Mouse (Mus musculus): ENCODE measurements around the gene Adcy6. TPM values are rescaled to one million over a fixed set of nuclear protein-coding genes. Genes with fewer than 3 reads are reported as not detected.

The Adcy6 gene
- polyA plus RNA-seq, 1 experiment from 2014 or later = 6.4 TPM

DNA sequence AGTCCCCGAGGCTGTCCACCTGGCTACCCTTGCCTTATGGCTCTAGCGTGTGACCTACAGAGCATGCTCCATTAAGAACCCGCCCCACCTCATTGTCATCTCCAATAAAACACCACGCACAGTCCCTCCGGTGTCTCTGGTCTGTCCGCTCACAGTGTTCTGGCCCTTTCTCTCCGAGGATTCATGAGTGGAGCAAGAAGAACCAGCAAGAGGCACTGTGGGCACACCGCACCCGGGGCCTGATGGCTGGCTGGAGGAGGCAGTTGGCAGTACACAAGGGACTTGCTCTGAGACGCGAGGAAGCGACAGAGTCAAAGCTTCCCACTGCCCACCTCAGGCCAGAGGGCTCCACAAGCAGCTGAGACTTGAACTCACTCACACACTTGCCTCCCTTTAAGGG, 34.5 kb upstream of the Adcy6 start:
- DNase-seq (ENCODE audit: low spot score) (no peak), ATAC-seq (0 out of 2 replicates have a peak, but pooled peaks have one; percentile 3)
- Histone ChIP-seq H3K27ac (ENCODE audit: low read depth, low read length) (no peak overlapping the region), H3K9ac (ENCODE audit: low read length) (no peak overlapping the region), H3K4me2 (ENCODE audit: low read length) (no peak overlapping the region), H3K27me3 (replicated peaks; ENCODE audit: control insufficient read depth, insufficient read depth, low read length) (no peaks in the 10 kb centered on the region), H3K4me1 (ENCODE audit: control insufficient read depth, insufficient read depth, low read length) (no peaks in the 10 kb centered on the region), H3K9me3 (replicated peaks; ENCODE audit: control insufficient read depth, low read length) (no peaks in the 10 kb centered on the region), H3K36me3 (ENCODE audit: control insufficient read depth, insufficient read depth, low read length) (peaks cover 100% of the 10 kb centered on the region), H3K4me3 (ENCODE audit: low read depth, low read length) (no peak overlapping the region)
- 90% methylated on average over 12 of the region's 12 CpGs for WGBS

DNA sequence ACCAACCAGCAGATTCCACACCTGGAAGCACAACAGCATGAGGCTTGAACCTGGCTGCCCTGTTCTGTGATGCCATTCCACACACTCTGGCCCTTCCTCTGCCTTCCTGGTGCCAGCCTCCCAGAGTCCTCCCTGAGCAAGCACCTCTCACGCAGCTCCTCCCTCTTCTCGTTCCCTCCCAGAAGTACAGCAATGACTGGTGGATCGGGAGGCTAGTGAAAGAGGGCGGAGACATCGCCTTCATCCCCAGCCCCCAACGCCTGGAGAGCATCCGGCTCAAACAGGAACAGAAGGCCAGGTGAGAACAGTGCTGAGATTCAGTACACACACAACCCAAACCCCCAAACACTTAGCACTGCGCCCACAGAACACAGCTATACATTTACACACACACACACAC, 30.3 kb upstream of the Adcy6 start:
- H3K27ac ChIP-seq (ENCODE audit: low read depth, low read length) = no peak overlapping the region
- H3K4me2 ChIP-seq (ENCODE audit: low read length) = no peak overlapping the region
- no peaks in the 10 kb centered on the region for H3K27me3 ChIP-seq (replicated peaks; ENCODE audit: control insufficient read depth, insufficient read depth, low read length)
- no peaks in the 10 kb centered on the region for H3K9me3 ChIP-seq (replicated peaks; ENCODE audit: control insufficient read depth, low read length)
- H3K36me3 ChIP-seq (ENCODE audit: control insufficient read depth, insufficient read depth, low read length) = peaks cover 65% of the 10 kb centered on the region
- H3K9ac ChIP-seq (ENCODE audit: low read length) = no peak overlapping the region
- WGBS = 25% methylated on average over 8 of the region's 8 CpGs
- DNase-seq (ENCODE audit: low spot score) (no peak), ATAC-seq (no peak)
- no peak overlapping the region for H3K4me3 ChIP-seq (ENCODE audit: low read depth, low read length)
- peaks cover 19% of the 10 kb centered on the region for H3K4me1 ChIP-seq (ENCODE audit: control insufficient read depth, insufficient read depth, low read length)

DNA sequence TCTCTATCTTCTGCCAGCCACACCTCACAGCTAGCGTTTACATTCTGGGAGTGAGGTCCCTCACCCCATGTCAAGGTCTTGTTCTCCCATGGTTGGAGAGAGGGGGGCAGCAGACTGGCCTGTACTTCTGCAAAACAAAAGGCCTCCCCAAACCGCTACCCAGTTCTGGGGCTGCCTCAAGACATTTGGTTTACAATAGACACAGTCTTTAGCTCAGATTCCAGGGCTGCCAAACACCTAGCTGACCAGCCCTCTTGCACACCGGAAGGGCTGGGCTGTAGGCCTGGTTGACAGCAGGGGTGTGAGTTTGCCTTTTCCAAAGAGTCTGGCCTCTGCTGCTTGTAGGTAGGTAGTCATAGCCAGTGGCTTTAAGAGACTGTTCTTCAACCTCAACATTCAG, 27.3 kb upstream of the Adcy6 start:
- Histone ChIP-seq H3K27me3 (replicated peaks; ENCODE audit: control insufficient read depth, insufficient read depth, low read length) (no peaks in the 10 kb centered on the region), H3K9me3 (replicated peaks; ENCODE audit: control insufficient read depth, low read length) (no peaks in the 10 kb centered on the region), H3K4me2 (ENCODE audit: low read length) (peak overlapping the region; percentile 87), H3K4me3 (ENCODE audit: low read depth, low read length) (0 out of 2 replicates have a peak overlapping the region, but pooled peaks have one; percentile 81), H3K9ac (ENCODE audit: low read length) (peak overlapping the region; percentile 40; the same call in 1 of the 2 replicates), H3K27ac (ENCODE audit: low read depth, low read length) (no peak overlapping the region), H3K4me1 (ENCODE audit: control insufficient read depth, insufficient read depth, low read length) (peaks cover 31% of the 10 kb centered on the region), H3K36me3 (ENCODE audit: control insufficient read depth, insufficient read depth, low read length) (peaks cover 35% of the 10 kb centered on the region)
- DNase-seq (ENCODE audit: low spot score) (no peak), ATAC-seq (no peak)
- 23% methylated on average over 3 of the region's 3 CpGs for WGBS

DNA sequence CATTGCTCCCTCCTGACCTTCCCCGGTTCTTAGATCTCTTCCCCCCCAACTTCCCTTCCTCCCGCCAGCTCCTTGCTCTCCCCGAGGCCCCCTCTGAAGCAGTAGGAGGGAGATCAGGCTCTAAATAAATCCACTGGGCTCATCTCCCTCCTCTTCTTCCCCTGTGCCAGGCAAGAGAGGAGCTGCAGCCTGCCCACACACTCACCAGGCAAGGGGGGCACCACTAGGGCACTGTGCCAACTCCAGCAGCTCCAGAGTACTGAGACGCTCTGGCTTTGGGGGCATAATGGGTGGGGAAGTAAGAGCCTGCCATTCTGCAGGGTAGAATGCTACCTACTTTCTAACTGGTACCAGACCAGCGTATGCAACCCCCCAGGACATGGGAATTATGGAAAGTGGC, 26.6 kb upstream of the Adcy6 start:
- Histone ChIP-seq H3K27ac (ENCODE audit: low read depth, low read length) (0 out of 2 replicates have a peak overlapping the region, but pooled peaks have one; percentile 21), H3K9ac (ENCODE audit: low read length) (peak overlapping the region; percentile 95), H3K36me3 (ENCODE audit: control insufficient read depth, insufficient read depth, low read length) (peaks cover 29% of the 10 kb centered on the region), H3K27me3 (replicated peaks; ENCODE audit: control insufficient read depth, insufficient read depth, low read length) (no peaks in the 10 kb centered on the region), H3K4me2 (ENCODE audit: low read length) (peak overlapping the region; percentile 87), H3K4me3 (ENCODE audit: low read depth, low read length) (peak overlapping the region; percentile 81), H3K9me3 (replicated peaks; ENCODE audit: control insufficient read depth, low read length) (no peaks in the 10 kb centered on the region), H3K4me1 (ENCODE audit: control insufficient read depth, insufficient read depth, low read length) (peaks cover 31% of the 10 kb centered on the region)
- DNase-seq (ENCODE audit: low spot score) (peak; percentile 80), ATAC-seq (no peak; the same call in 1 of the 2 replicates)
- 26% methylated on average over 5 of the region's 5 CpGs for WGBS

DNA sequence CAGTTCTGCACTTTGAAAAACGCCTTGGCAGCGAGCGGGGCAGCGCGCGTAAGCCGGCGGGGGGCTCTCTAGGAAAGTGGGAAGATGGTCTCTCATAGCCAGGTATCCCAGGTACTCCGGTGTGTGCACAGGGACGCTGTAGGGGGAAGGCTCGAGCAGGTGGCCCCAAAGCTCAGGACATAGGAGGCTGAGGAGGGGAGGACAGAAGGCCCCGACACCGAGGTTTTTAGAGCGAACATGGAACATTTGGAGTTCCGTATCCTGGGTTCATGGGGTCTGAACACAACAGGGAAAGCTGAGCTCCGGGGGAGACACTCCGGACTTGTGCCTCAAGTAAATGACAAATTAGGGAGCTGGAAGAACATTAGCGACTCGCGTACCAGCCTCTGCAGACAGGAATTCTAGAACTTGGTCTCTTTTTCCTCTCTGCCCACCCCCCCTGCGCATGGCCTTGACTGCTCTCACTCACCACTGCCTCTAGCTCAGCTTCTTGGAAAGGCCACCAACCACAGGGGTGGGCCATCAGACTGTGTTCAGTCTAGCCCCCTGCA, 25.5 kb upstream of the Adcy6 start:
- ATAC-seq = no peak; the same call in 1 of the 2 replicates

DNA sequence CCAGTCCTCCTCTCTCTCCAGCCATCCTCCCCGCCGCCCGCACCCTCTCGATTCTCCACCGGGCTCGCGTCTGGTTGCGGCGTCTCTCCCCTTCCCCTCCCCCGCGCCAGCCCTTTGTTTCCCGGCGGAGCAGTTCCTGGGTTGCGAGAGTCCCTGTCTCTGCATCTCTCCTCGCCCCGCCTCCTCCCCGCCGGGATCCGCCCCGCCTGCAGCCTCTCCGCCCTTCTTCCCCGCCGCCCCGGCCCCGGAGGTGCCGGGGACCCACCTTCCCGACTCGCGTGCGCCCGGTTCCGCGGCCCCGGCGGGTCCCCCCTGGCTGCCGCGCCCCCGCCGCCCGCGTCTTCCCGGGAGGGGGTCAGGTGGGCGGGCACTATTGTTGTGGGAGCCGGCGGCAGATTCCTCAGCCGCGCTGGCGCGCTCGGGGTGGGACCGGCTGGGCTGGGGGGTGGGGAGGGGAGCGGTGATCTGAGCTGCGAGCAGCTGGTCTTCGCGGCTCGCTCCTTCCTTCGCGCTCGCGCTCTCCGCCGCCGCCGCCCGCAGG, 24.7 kb upstream of the Adcy6 start:
- Histone ChIP-seq H3K4me1 (ENCODE audit: control insufficient read depth, insufficient read depth, low read length) (peaks cover 31% of the 10 kb centered on the region), H3K4me3 (ENCODE audit: low read depth, low read length) (peak overlapping the region; percentile 81), H3K27ac (ENCODE audit: low read depth, low read length) (peak overlapping the region; percentile 98), H3K9ac (ENCODE audit: low read length) (peak overlapping the region; percentile 95), H3K4me2 (ENCODE audit: low read length) (peak overlapping the region; percentile 87), H3K36me3 (ENCODE audit: control insufficient read depth, insufficient read depth, low read length) (peaks cover 10% of the 10 kb centered on the region), H3K27me3 (replicated peaks; ENCODE audit: control insufficient read depth, insufficient read depth, low read length) (peaks cover 12% of the 10 kb centered on the region; the same call in 1 of the 2 replicates), H3K9me3 (replicated peaks; ENCODE audit: control insufficient read depth, low read length) (no peaks in the 10 kb centered on the region)
- ATAC-seq (peak; percentile 81), DNase-seq (ENCODE audit: low spot score) (peak; percentile 94)
- under 1% methylated on average over 62 of the region's 65 CpGs for WGBS

More for the DNA sequence above, 25.5 kb upstream of the Adcy6 start:
- H3K4me1 ChIP-seq (ENCODE audit: control insufficient read depth, insufficient read depth, low read length) = peaks cover 31% of the 10 kb centered on the region
- WGBS = 1% methylated on average over 21 of the region's 21 CpGs
- peaks cover 17% of the 10 kb centered on the region for H3K36me3 ChIP-seq (ENCODE audit: control insufficient read depth, insufficient read depth, low read length)
- peak overlapping the region; percentile 87 for H3K4me2 ChIP-seq (ENCODE audit: low read length)
- peak overlapping the region; percentile 98 for H3K27ac ChIP-seq (ENCODE audit: low read depth, low read length)
- peak overlapping the region; percentile 81 for H3K4me3 ChIP-seq (ENCODE audit: low read depth, low read length)
- H3K9me3 ChIP-seq (replicated peaks; ENCODE audit: control insufficient read depth, low read length) = no peaks in the 10 kb centered on the region
- DNase-seq (ENCODE audit: low spot score) = peak; percentile 37
- 0 out of 2 replicates have a peak, but pooled peaks cover 6% of the 10 kb centered on the region for H3K27me3 ChIP-seq (replicated peaks; ENCODE audit: control insufficient read depth, insufficient read depth, low read length)
- H3K9ac ChIP-seq (ENCODE audit: low read length) = peak overlapping the region; percentile 95

DNA sequence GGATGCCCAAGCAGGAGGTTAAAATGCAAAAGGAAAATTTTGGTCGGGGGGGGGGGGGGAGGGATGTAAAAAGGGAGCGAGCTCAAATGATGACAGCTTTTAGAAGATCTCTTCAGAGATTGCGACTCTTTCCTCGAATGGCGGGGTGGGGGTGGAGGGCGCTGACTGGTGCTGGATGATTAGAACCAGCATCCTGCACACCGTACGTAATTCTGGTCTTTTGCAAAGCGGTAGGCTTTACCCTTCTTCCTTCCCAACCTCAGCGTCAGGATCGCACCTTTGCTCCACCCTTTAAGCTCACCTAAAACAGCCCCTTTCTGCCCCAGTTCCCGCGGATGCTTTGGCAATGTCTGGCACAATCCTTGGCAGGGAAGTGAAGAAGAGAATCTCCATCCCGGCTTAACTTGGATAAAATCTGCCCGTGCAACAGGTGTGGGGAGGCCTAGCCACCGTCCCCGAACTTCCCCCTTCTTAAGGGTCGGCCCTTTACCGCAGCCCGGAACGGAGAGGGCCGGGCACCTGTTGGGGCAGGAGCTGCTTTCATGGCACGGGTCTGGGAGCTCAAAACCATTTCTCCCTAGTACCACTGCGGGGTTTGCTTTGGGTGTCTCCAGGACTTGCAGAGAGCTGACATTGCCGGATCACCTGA, 24.1 kb upstream of the Adcy6 start:
- H3K27ac ChIP-seq (ENCODE audit: low read depth, low read length) = peak overlapping the region; percentile 98
- no peaks in the 10 kb centered on the region for H3K9me3 ChIP-seq (replicated peaks; ENCODE audit: control insufficient read depth, low read length)
- ATAC-seq (no peak; the same call in 1 of the 2 replicates), DNase-seq (ENCODE audit: low spot score) (peak; percentile 52)
- H3K4me1 ChIP-seq (ENCODE audit: control insufficient read depth, insufficient read depth, low read length) = peaks cover 33% of the 10 kb centered on the region
- H3K36me3 ChIP-seq (ENCODE audit: control insufficient read depth, insufficient read depth, low read length) = 0 out of 2 replicates have a peak, but pooled peaks cover 5% of the 10 kb centered on the region
- H3K9ac ChIP-seq (ENCODE audit: low read length) = peak overlapping the region; percentile 95
- peak overlapping the region; percentile 81 for H3K4me3 ChIP-seq (ENCODE audit: low read depth, low read length)
- H3K4me2 ChIP-seq (ENCODE audit: low read length) = peak overlapping the region; percentile 87
- peaks cover 14% of the 10 kb centered on the region; the same call in 1 of the 2 replicates for H3K27me3 ChIP-seq (replicated peaks; ENCODE audit: control insufficient read depth, insufficient read depth, low read length)
- 2% methylated on average over 23 of the region's 25 CpGs for WGBS

GRCm38 (mm10) chr15:98632921-98633320, 23.0 kb upstream of the Adcy6 start:
- Histone ChIP-seq H3K4me2 (ENCODE audit: low read length) (peak overlapping the region; percentile 87), H3K9me3 (replicated peaks; ENCODE audit: control insufficient read depth, low read length) (no peaks in the 10 kb centered on the region), H3K27ac (ENCODE audit: low read depth, low read length) (no peak overlapping the region), H3K9ac (ENCODE audit: low read length) (peak overlapping the region; percentile 95), H3K27me3 (replicated peaks; ENCODE audit: control insufficient read depth, insufficient read depth, low read length) (peaks cover 15% of the 10 kb centered on the region; the same call in 1 of the 2 replicates), H3K4me3 (ENCODE audit: low read depth, low read length) (peak overlapping the region; percentile 81), H3K36me3 (ENCODE audit: control insufficient read depth, insufficient read depth, low read length) (0 out of 2 replicates have a peak, but pooled peaks cover 5% of the 10 kb centered on the region), H3K4me1 (ENCODE audit: control insufficient read depth, insufficient read depth, low read length) (peaks cover 40% of the 10 kb centered on the region)
- WGBS = 4% methylated on average over 4 of the region's 4 CpGs
- DNase-seq (ENCODE audit: low spot score) (peak; percentile 51), ATAC-seq (no peak)
